Mouse (Mus musculus): Measurements from ENCODE around the gene Ttc34.

- TF ChIP-seq POLR2A (IDR thresholded peaks at IDR 0.05; ENCODE audit: control insufficient read depth, low read depth, low read length) (no peak), CTCF (IDR thresholded peaks at IDR 0.05; ENCODE audit: control insufficient read depth, insufficient read depth, insufficient replicate concordance, low read depth, low read length) (no peak)
Observed at GRCm38 (mm10) chr4:154827181-154827580, 10.1 kb upstream of the Ttc34 start.
